Mouse (Mus musculus) T-helper 17 cell (primary cell): ENCODE measurements at regions not wholly inside any gene's neighbourhood (a gene's known extent, or its start where the extent isn't known, plus 50 kb on each side); places are given as distances from the start of the nearest gene placed in this dataset.

Experiments
- in situ Hi-C, 2 experiments: fragments of 300-600 bp; cut with MboI, MseI; formaldehyde crosslinking; loops; 1 replicate in 1 of 2; 2 replicates in 1 of 2; pipeline ENCODE4 v1.15.1; 2025; ENCODE audit warnings: high pct_unique_total_duplicates in 2 of 2

DNA sequence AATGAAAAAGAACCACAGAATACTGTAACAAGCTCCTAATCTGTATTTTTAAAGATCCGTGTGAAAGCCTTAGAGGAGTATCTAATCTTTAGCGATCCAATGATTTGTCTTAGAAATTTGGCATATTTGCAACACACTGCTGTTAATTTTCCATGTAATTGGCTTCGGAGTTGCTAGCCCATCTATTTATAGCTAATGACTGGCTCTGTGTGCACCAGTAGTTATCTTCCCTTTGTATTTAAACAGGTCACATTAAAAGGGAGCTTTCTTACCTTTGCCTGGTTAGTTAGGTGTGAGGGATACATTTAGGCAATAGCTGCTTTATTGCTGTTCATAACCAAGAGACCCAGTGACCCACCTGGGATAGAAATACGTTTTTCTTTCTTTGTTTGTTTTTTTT lies 256.3 kb upstream of the Mme start:
- in situ Hi-C loops = no loop called here

DNA sequence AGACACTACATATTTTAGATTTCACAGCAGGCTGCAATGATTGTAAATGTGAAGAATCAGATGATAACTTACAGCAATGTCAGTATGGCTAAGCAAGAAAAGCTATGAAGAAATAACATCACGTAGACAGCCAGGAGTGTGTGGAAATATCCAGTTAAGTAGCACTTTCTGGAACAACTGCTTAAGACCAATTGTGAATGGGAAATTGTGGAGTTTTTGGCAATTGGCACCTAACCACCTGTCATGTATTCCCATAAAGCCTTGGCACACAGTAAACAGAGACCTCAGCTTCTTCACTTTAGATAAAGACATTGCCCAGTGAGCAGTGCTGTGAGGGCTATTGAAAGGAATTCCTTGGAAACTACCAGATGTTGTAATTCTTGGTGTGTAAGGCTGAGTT lies 264.4 kb upstream of the Mme start:
- in situ Hi-C loops = no loop called here

DNA sequence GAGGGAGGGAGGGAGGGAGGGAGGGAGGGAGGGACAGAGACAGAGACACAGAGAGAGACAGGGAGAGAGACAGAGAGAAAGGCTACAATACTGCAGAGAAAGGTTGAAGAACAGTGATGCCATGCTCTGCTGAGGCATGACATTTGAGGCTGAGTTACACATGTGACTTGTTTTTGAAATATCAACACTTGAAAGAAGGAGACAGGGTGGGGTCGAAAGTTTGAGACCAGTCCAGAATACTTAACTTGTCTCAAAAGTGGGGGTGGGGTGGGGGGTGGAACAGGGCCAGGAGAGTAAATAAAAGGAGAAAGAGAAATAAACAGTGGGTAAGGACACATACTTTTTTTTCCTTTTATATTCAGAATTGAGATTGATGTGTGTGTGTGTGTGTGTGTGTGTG lies 278.1 kb upstream of the Mme start:
- in situ Hi-C loops = no loop called here

DNA sequence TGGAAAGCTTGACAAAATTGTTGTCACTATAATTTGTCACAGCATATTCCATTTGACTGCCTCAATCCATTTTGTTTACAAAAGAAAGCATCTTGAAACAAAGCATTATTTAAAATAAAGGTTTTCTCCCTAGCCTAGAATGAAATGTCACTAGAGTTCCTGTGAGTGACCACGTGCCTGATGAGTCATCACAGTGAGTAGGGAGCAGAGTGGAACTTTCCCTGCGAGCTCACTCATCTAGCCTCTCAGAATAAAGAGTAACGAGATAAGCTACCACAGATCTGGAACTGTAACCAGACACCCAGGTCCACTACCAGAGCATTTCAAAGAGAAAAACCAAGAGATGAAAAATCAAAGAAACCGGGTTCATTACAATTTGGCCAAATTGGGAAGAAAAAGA lies 278.7 kb upstream of the Mme start:
- in situ Hi-C loops = no loop called here

DNA sequence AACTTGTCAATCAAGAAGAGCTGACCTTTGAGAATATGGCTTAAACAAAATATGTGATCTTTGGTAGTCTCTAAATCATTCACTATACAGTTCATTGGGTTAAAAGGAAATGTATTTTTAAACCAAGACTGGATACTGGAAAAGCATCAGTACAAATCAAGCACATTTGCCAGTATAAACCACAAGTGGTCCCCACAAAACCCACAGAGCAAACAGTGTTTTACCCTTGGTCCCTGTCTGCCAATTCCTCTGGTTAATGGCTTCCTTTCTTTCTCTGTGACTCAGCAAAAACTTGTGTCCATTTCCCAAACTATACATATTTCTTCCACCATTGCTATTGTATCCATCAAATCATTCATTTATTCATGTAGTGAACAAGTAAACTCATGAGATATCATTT lies 296.0 kb upstream of the Mme start:
- in situ Hi-C loops = loop anchor here (25.0 kb wide), 2 partner anchors 783 to 1367 kb away; no protein-coding TSS in a partner anchor

DNA sequence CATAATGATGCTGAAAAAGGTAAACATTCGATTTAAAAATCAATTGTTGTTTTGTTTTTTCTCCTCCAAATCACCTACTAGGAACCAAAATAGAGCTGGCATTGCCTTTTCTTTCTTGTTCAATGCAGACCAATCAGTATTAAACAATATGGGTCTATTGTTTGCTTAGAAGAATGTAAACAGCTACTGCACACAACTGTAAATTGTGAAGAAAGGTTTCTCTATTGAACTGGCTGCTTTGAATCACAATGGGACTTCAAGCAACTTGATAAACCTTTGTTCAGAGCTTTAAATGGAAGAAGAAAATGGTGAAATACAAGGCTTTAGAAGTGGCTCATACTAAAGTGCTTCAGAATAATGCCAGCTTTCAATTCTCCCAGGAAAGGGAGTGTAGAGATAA lies 302.7 kb upstream of the Mme start:
- in situ Hi-C loops = loop anchor here (25.0 kb wide), 2 partner anchors 776 to 1374 kb away; no protein-coding TSS in a partner anchor

DNA sequence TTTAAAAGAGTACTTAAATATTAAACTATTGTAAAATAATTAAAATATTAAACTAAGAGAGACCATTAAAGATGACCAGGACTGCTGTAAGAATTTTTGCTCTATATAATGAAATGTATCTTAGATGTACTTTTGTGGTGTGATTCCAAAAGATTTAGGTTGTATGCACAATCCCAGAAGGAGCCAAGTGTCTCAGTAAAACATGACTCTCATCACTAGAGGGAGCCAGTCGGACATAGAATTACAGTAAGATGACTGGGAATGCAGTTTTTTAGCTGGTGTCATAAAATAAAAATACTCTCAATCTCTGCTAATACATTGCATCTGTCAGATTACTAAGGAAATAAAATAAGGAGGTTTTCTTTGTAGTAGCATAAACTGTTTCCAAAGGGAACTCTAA lies 316.9 kb upstream of the Mme start:
- in situ Hi-C loops = loop anchor here in 1 of 2 experiments (10.0 kb wide), 1 partner anchor 720 kb away; no protein-coding TSS in a partner anchor

DNA sequence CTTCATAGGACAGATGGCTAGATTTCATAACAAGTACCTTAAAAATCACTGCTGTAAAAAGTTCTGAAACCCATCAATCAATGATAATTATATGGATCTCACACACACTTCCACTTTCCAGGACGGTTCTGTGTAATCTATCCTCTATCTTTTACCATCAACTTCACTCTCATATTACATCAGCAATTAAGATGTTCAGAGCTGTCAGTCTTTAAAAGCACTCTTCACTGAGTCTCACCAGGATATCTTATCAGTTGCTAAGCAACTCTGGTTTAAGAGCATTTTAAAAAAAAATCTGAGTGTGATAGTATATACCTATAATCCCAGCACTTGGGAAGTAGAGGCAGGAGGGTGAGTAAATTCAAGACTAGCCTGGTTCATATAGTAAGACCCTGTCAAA lies 312.0 kb upstream of the Gpr149 start:
- in situ Hi-C loops = no loop called here

DNA sequence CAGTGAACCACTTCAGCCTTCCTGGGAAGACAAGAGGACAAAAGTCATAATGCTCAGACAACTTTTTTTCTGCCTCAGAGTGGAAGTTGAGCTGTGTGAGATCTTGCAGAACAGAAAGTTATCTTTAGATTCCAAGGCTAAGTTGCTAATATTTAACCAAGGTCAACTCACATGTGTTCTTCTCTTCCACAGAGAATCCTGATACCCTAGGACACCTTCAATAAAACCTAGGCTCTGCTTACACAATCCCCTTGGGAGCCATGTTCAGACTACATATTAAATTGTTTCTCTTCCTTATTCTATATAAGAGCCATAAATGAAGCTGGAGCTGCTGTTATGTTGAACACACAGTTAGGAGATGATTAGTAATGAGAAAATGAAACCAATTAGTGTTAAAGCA lies 280.2 kb upstream of the Gpr149 start:
- in situ Hi-C loops = no loop called here

DNA sequence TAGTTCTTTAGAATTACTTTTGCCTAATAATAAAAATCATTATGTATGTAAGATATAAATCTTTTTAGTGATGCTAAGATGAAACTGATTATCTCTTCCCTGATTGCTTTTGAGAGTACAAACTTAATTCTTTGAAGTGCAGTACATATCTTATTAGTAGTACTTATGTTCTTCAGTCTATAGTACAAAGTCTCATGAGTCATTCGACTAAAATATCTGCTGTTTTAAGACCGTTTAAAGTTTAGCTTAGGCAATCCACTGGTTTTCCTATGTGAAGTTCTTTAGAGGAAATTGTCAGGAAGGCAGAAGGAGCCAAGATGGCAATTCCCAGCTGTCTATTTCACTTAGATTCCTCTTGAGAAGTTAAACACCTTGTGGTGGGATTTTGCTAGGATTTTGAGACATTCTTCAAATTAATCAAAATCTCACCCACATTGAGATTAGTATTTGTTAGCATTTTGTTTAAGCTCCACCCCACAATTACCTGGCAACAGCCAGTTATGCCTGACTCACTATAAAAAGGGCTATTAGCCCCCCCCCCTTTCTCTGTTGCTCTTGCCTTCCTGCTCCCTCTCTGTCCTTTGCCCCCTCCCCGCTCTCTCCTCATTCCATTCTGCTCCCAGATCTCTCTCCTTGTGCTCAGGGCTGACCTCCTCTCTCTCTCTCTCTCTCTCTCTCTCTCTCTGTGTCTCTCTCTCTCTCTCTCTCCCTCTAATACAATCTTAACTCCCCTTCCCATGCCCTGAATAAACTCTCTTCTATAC lies 277.6 kb upstream of the Gpr149 start:
- in situ Hi-C loops = no loop called here

DNA sequence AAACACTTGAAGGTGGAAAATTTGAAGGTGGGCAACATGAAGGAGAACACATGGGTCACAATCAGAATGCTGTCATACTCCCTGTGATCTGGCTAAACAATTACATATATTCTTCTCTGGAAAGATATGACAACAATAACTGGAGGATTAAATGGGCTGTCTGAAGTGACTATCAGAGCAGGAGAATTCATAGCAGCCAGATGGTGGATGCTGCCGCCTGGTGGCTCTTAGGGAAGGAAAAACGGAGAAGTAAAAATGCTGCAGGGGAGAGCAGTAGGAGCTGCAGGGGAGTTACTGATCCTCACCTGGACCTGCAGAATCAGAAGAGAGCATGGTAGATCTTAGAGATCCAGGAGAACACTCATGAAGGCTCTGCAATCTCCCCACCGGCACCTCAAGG lies 255.8 kb upstream of the Gpr149 start:
- in situ Hi-C loops = no loop called here

DNA sequence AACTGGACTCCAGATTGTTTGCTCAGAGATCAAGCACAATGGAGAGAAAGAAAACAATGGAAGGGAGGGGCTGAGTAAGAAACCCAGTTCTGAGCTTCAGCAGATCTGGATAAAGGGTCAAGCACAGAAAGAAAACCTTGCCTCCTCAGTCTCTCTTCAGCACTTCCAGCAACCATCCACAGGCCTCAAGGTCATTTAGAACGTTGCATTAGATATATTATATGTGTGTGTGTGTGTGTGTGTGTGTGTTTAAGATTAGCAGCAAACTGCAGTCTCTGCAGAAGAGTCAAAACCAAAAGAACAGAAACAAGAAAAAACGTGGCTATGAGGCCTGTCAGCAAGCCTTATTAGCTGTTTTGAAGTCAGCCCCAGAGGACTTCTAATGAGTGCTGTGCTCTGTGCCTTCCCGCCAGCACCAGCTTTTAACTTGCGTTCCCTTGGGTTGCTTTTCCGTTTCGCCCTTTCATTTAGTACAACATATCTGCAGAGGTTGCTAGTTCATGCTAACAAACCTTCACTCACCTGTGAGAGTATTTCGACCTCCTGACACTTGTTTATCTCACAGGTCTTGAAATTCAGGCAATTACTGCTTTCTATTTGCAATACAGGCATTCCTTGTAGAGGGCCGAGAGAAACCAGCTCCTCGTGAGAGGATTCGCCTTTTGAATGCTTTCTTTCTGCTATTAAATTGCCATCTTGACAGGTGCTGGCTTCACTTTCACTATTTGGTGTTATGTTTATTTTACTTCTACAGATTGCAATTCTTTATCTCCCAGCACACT lies 230.9 kb upstream of the Gpr149 start:
- in situ Hi-C loops = no loop called here

DNA sequence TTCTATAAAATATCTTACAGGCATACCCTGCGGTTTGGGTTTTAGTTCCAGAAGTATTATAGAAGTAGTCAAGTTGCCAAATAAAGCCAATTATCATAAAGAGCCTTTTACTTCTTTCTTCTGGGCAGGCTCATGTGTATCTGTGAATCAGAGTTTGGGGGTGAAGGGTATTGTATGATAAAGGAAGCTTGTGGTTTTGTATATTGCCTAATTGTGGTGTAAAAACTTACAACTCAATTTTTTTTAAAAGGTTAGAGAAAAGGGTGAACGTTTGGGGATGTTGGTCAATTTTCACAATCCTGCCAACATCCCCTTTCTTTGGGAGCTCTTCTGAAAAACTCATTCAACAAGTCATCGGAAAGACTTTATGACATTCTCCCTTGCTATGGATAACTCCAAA lies 219.0 kb upstream of the Gpr149 start:
- in situ Hi-C loops = no loop called here

DNA sequence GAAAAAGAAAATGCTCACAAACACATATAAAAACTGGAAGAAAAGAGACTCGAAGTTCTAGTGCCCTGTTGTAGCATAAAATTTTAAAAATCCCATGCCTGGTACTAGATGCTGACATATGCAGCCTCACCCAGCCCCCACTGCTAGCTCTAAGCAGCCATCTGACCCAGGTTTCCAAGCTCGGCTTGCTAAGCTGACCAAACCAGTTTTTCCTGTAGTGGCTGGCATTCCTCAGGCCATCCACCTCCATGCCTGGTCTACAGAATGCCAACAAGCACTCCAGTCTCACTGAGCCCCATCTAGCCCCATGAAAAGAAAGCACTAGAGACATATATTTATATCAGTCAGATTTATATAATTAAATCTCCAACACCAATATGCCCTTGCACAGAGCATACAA lies 196.1 kb upstream of the Gpr149 start:
- in situ Hi-C loops = no loop called here

DNA sequence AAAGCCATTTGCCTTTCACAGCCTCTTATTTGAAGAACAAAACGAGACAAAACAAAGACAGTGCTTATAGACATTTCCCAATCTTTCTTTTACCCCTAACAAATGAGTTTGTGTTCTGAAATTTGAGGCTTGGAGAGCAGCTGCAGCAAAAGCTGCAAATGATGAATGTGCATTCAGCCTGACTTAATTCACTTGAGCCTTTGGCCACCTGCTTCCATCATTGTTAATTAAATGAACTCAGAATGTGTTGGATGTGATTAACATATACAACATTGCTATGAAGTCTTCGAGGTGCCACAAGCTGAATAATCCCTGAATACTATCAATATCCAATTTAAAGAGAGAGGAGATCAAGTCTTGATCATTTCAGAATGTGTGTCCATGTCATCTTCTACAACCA lies 181.3 kb upstream of the Gpr149 start:
- in situ Hi-C loops = no loop called here
